Mouse (Mus musculus) MEL (cell line): ENCODE results near the gene Trim8. TPM values are rescaled to one million over a fixed set of nuclear protein-coding genes. Genes with fewer than 3 reads are reported as not detected.

Experiments
- DNase-seq: peaks from one replicate; pipeline ENCODE4 v3.0.0; 2011; ENCODE audit warnings: low read depth, low spot score
- H3K27ac ChIP-seq: 2 replicates; pipeline ENCODE4 v1.5.1; 2012; ENCODE audit warnings: low read depth, mild to moderate bottlenecking, control low read depth, low read length, moderate library complexity; ENCODE audit not compliant: control insufficient read depth
- H3K27me3 ChIP-seq, 2 experiments: fragments of 150-350 bp in 1 of 2; sonication (generic) in 1 of 2; 2 replicates each; pipeline ENCODE4 v1.6.1; 2012; ENCODE audit warnings: low read length in 2 of 2, mild to moderate bottlenecking in 2 of 2, improper control_type of control experiment in 1 of 2, moderate library complexity in 1 of 2; ENCODE audit not compliant: insufficient read depth in 2 of 2, control insufficient read depth in 1 of 2
- H3K36me3 ChIP-seq, 2 experiments: 2 replicates each; pipeline ENCODE4 v1.6.1; 2012 to 2014; ENCODE audit warnings: low read length in 2 of 2, improper control_type of control experiment in 1 of 2, inconsistent platforms in 1 of 2, mild to moderate bottlenecking in 1 of 2; ENCODE audit not compliant: insufficient read depth in 2 of 2, control insufficient read depth in 1 of 2
- H3K4me1 ChIP-seq, 2 experiments: fragments of 150-350 bp in 1 of 2; sonication (generic) in 1 of 2; 2 replicates each; pipeline ENCODE4 v1.6.1; 2012; ENCODE audit warnings: low read length in 2 of 2, improper control_type of control experiment in 1 of 2, mild to moderate bottlenecking in 1 of 2; ENCODE audit not compliant: insufficient read depth in 2 of 2, control insufficient read depth in 1 of 2
- H3K4me3 ChIP-seq, 2 experiments: fragments of 150-350 bp in 1 of 2; sonication (generic) in 1 of 2; 2 replicates each; pipeline ENCODE4 v1.5.1; 2012; ENCODE audit warnings: low read depth in 2 of 2, low read length in 2 of 2, mild to moderate bottlenecking in 2 of 2, moderate library complexity in 2 of 2, control low read depth in 1 of 2, improper control_type of control experiment in 1 of 2; ENCODE audit not compliant: control insufficient read depth in 1 of 2, insufficient read depth in 1 of 2
- H3K79me2 ChIP-seq: 2 replicates; pipeline ENCODE4 v1.6.1; 2012; ENCODE audit warnings: mild to moderate bottlenecking, low read length, moderate library complexity; ENCODE audit not compliant: control insufficient read depth, poor library complexity, insufficient read depth
- H3K9ac ChIP-seq: 2 replicates; pipeline ENCODE4 v1.6.1; 2012; ENCODE audit warnings: low read depth, mild to moderate bottlenecking, control low read depth, low read length, moderate library complexity; ENCODE audit not compliant: control insufficient read depth, poor library complexity, severe bottlenecking
- H3K9me3 ChIP-seq: fragments of 150-350 bp; sonication (generic); replicated peaks from 2 replicates; pipeline ENCODE4 v1.6.1; 2012; ENCODE audit warnings: mild to moderate bottlenecking, low read length, improper control_type of control experiment, moderate library complexity; ENCODE audit not compliant: insufficient read depth
- BHLHE40 ChIP-seq: IDR thresholded peaks from 2 replicates; pipeline ENCODE4 v1.6.1; 2012; ENCODE audit warnings: low read depth, mild to moderate bottlenecking, inconsistent platforms, low read length, improper control_type of control experiment, borderline replicate concordance
- CHD1 ChIP-seq: IDR thresholded peaks from 2 replicates; pipeline ENCODE4 v1.6.1; 2012; ENCODE audit warnings: low read depth, mild to moderate bottlenecking, inconsistent platforms, low read length, improper control_type of control experiment
- CHD2 ChIP-seq: IDR thresholded peaks from 2 replicates; pipeline ENCODE4 v1.6.1; 2011; ENCODE audit warnings: low read length, improper control_type of control experiment
- E2F4 ChIP-seq: IDR thresholded peaks from 2 replicates; pipeline ENCODE4 v1.6.1; 2011; ENCODE audit warnings: low read depth, low read length, improper control_type of control experiment, borderline replicate concordance
- ELF1 ChIP-seq: IDR thresholded peaks from 2 replicates; pipeline ENCODE4 v1.6.1; 2014; ENCODE audit warnings: low read depth, mild to moderate bottlenecking, inconsistent platforms, low read length, improper control_type of control experiment, moderate library complexity
- EP300 ChIP-seq, 2 experiments: IDR thresholded peaks; 2 replicates each; pipeline ENCODE4 v1.6.1; 2011; ENCODE audit warnings: improper control_type of control experiment in 2 of 2, low read length in 2 of 2, low read depth in 1 of 2, mild to moderate bottlenecking in 1 of 2
- ETS1 ChIP-seq: IDR thresholded peaks from 2 replicates; pipeline ENCODE4 v1.6.1; 2012; ENCODE audit warnings: low read depth, mild to moderate bottlenecking, inconsistent platforms, low read length, improper control_type of control experiment, moderate library complexity
- GATA1 ChIP-seq: IDR thresholded peaks from 2 replicates; pipeline ENCODE4 v1.6.1; 2011; ENCODE audit warnings: low read depth, low read length, improper control_type of control experiment
- JUND ChIP-seq: IDR thresholded peaks from 2 replicates; pipeline ENCODE4 v1.6.1; 2011; ENCODE audit warnings: low read depth, mild to moderate bottlenecking, improper control_type of control experiment, low read length
- KAT2A ChIP-seq: conservative IDR thresholded peaks from 2 replicates; pipeline ENCODE4 v1.6.1; 2012; ENCODE audit warnings: low read depth, low read length, improper control_type of control experiment, inconsistent platforms
- MAFK ChIP-seq: IDR thresholded peaks from 2 replicates; pipeline ENCODE4 v1.6.1; 2011; ENCODE audit warnings: low read depth, mild to moderate bottlenecking, low read length, improper control_type of control experiment, borderline replicate concordance
- MAX ChIP-seq: IDR thresholded peaks from 2 replicates; pipeline ENCODE4 v1.6.1; 2011; ENCODE audit warnings: low read length, improper control_type of control experiment
- NELFE ChIP-seq: IDR thresholded peaks from 2 replicates; pipeline ENCODE4 v1.6.1; 2011; ENCODE audit warnings: low read depth, low read length, improper control_type of control experiment
- NRF1 ChIP-seq: IDR thresholded peaks from 2 replicates; pipeline ENCODE4 v1.6.1; 2014; ENCODE audit warnings: low read depth, mild to moderate bottlenecking, inconsistent platforms, low read length, improper control_type of control experiment, moderate library complexity; ENCODE audit not compliant: poor library complexity, insufficient read depth, severe bottlenecking
- POLR2A ChIP-seq, 2 experiments: IDR thresholded peaks; 2 replicates each; pipeline ENCODE4 v1.6.1; 2011 to 2012; ENCODE audit warnings: low read length in 2 of 2, mild to moderate bottlenecking in 2 of 2, control low read depth in 1 of 2, improper control_type of control experiment in 1 of 2, low read depth in 1 of 2, moderate library complexity in 1 of 2; ENCODE audit not compliant: control insufficient read depth in 1 of 2, insufficient read depth in 1 of 2, poor library complexity in 1 of 2
- POLR2AphosphoS2 ChIP-seq: IDR thresholded peaks from 2 replicates; pipeline ENCODE4 v1.6.1; 2011; ENCODE audit warnings: low read length, improper control_type of control experiment
- POLR2AphosphoS5 ChIP-seq: IDR thresholded peaks from 2 replicates; pipeline ENCODE4 v1.6.1; 2012; ENCODE audit warnings: low read depth, borderline replicate concordance, mild to moderate bottlenecking, inconsistent platforms, low read length, moderate library complexity, mixed read lengths
- RAD21 ChIP-seq: IDR thresholded peaks from 2 replicates; pipeline ENCODE4 v1.6.1; 2011; ENCODE audit warnings: mild to moderate bottlenecking, low read depth, low read length, improper control_type of control experiment
- RCOR1 ChIP-seq: IDR thresholded peaks from 2 replicates; pipeline ENCODE4 v1.6.1; 2012; ENCODE audit warnings: low read depth, mild to moderate bottlenecking, inconsistent platforms, low read length, improper control_type of control experiment
- SMC3 ChIP-seq: IDR thresholded peaks from 2 replicates; pipeline ENCODE4 v1.6.1; 2011; ENCODE audit warnings: low read depth, low read length, improper control_type of control experiment
- TAL1 ChIP-seq: IDR thresholded peaks from 2 replicates; pipeline ENCODE4 v1.6.1; 2012; ENCODE audit warnings: mild to moderate bottlenecking, inconsistent platforms, low read length, moderate library complexity, mixed read lengths
- TBP ChIP-seq: IDR thresholded peaks from 2 replicates; pipeline ENCODE4 v1.8.0; 2011; ENCODE audit warnings: low read depth, low read length, improper control_type of control experiment
- TCF12 ChIP-seq: IDR thresholded peaks from 2 replicates; pipeline ENCODE4 v1.6.1; 2014; ENCODE audit warnings: low read depth, mild to moderate bottlenecking, inconsistent platforms, low read length, improper control_type of control experiment, moderate library complexity
- USF1 ChIP-seq: IDR thresholded peaks from 2 replicates; pipeline ENCODE4 v1.6.1; 2014; ENCODE audit warnings: low read depth, mild to moderate bottlenecking, inconsistent platforms, low read length, improper control_type of control experiment, moderate library complexity
- USF2 ChIP-seq, 2 experiments: IDR thresholded peaks; 2 replicates each; pipeline ENCODE4 v1.6.1; 2011 to 2012; ENCODE audit warnings: improper control_type of control experiment in 2 of 2, low read length in 2 of 2, borderline replicate concordance in 1 of 2, inconsistent platforms in 1 of 2, low read depth in 1 of 2, mild to moderate bottlenecking in 1 of 2; ENCODE audit not compliant: insufficient read depth in 1 of 2
- ZC3H11A ChIP-seq: IDR thresholded peaks from 2 replicates; pipeline ENCODE4 v1.6.1; 2012; ENCODE audit warnings: low read depth, mild to moderate bottlenecking, inconsistent platforms, low read length, improper control_type of control experiment
- ZKSCAN1 ChIP-seq: IDR thresholded peaks from 2 replicates; pipeline ENCODE4 v1.6.1; 2012; ENCODE audit warnings: low read depth, mild to moderate bottlenecking, inconsistent platforms, low read length, improper control_type of control experiment, moderate library complexity
- polyA plus RNA-seq, 2 experiments: library from polyadenylated mRNA; stranded (reverse) in 1 of 2; unstranded in 1 of 2; fragments of >175 nt in 1 of 2; fragments of >200 nt in 1 of 2; gene quantifications; 2 replicates each; pipeline versions ENCODE4 v1.2.1 to v1.2.4; 2012; ENCODE audit warnings: low replicate concordance in 2 of 2, low read depth in 1 of 2; ENCODE audit not compliant: insufficient read length in 2 of 2, insufficient read depth in 1 of 2, missing spikeins in 1 of 2
- total RNA-seq: library from RNA; depleted of rRNA; stranded (reverse); fragments of 300-350 nt; gene quantifications from 2 replicates; pipeline ENCODE4 v1.2.3, GENCODE M21; 2012

The Trim8 gene
- total and polyA plus RNA-seq, 3 experiments = 19.1 to 57.2 TPM; not detected in 1

DNA sequence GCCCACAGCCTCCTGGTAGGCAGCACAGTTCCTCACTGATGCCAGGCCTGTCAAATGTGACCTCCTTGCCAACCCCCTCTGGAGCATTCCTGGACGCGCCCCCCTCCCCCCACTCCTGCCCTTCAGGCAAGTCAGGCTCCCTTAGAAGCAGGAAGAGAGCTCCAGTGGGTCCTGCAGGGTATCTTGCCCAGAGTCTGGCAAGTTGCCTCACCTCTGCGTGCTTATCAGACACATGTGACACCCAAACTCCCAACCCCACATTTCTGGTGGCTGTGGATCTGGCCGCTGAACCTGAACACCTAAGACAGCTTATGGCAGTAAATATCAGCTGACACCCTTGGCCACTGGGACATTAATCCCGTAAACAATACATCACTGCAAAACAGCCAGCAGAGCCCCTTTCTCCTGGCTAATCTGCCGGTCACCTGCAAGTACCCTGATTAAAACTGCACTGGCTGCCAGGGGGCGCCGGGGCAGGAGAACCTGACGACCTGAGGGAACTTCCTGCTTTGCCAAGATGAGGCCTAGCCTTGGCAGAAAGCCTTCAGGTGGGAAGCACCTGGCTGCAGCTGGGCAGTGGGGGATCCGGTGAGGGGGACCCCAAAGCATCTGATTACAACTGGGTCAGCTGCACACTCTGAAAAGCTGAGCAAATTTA lies 30.7 kb downstream of the Trim8 start (continued):
- TF ChIP-seq ZC3H11A = no peak
- TF ChIP-seq USF1 = peak; percentile 90
- TF ChIP-seq USF2 (IDR thresholded peaks at IDR 0.05; ENCODE audit: borderline replicate concordance in 1 of 2, insufficient read depth in 1 of 2, low read depth in 1 of 2, low read length in 2 of 2) = peak in 1 of 2 experiments; percentile 57; a peak in 2 of 4 replicates
- TF ChIP-seq NELFE = peak; percentile 36; the same call in 1 of the 2 replicates
- TF ChIP-seq, all 39 proteins: peak for 29

DNA sequence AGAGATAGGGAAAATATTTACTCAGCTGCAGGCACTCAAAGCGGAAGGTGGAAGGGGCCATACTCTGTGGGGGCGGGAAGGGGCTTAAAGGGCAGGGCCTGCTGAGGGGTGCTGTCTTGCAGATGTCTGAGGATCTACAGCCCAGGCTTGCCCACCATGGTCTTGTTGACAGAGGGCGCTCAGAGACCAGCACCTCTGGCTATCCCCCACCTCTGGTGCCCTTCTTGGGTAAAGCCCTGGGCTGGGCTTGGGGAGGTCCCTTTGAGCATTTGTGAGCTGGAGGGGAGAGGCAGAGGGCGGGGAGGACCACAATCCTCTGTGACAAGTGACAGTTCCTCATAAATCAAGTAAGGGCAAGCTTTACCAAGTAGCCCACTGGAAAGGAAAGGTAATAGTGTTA lies 31.6 kb downstream of the Trim8 start:
- no peak overlapping the region for H3K4me3 ChIP-seq
- H3K27me3 ChIP-seq = no peaks in the 10 kb centered on the region
- TF ChIP-seq ZKSCAN1 = no peak
- TF ChIP-seq MAX = no peak
- no peak for TF ChIP-seq SMC3
- TF ChIP-seq RCOR1 = no peak
- no peak for TF ChIP-seq ZC3H11A
- TF ChIP-seq JUND = no peak
- no peak for TF ChIP-seq ETS1
- TF ChIP-seq EP300 (IDR thresholded peaks at IDR 0.05; ENCODE audit: low read depth in 1 of 2, low read length in 2 of 2) = no peak
- TF ChIP-seq BHLHE40 = no peak
- no peak for TF ChIP-seq NELFE
- TF ChIP-seq USF1 = no peak
- no peak for TF ChIP-seq POLR2AphosphoS2
- H3K9ac ChIP-seq = no peak overlapping the region
- DNase-seq = peak; percentile 54
- H3K4me1 ChIP-seq = peaks cover 12 to 30% of the 10 kb centered on the region in 2 experiments
- no peaks in the 10 kb centered on the region; the same call in 1 of the 2 replicates for H3K79me2 ChIP-seq
- no peak overlapping the region for H3K27ac ChIP-seq
- peaks cover 0 to 25% of the 10 kb centered on the region in 2 experiments; a peak in 2 of 4 replicates for H3K36me3 ChIP-seq
- no peaks in the 10 kb centered on the region for H3K9me3 ChIP-seq

DNA sequence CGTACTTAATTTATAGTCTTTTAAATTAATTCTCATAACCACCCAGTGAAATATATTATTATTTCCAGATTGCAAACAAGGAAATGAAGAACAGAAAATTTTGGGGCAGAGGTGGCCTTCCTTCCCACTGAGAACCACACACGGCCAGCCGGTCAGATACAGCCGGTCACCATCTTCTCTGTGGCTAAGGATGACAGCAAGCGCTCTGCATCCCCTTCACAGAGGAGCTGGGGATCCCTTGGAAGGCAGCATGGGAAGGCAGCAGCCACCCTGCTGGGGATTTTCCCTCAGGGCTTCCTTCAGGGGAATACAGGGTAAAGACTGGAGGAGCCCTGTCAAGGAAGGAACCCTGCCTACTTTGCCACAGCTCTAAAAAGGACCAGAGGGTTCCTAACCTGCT lies 32.0 kb downstream of the Trim8 start:
- H3K27me3 ChIP-seq = no peaks in the 10 kb centered on the region
- H3K36me3 ChIP-seq = peaks cover 0 to 25% of the 10 kb centered on the region in 2 experiments; a peak in 2 of 4 replicates
- no peak overlapping the region for H3K4me3 ChIP-seq
- DNase-seq = no peak
- no peaks in the 10 kb centered on the region; the same call in 1 of the 2 replicates for H3K79me2 ChIP-seq
- TF ChIP-seq POLR2A (IDR thresholded peaks at IDR 0.05; ENCODE audit: control insufficient read depth in 1 of 2, insufficient read depth in 1 of 2, low read depth in 1 of 2, low read length in 2 of 2, poor library complexity in 1 of 2) = no peak
- TF ChIP-seq CHD1 = no peak
- TF ChIP-seq NRF1 = no peak
- no peak for TF ChIP-seq ETS1
- TF ChIP-seq ELF1 = no peak
- no peak for TF ChIP-seq TBP
- TF ChIP-seq GATA1 = no peak
- no peak for TF ChIP-seq POLR2AphosphoS5
- TF ChIP-seq EP300 (IDR thresholded peaks at IDR 0.05; ENCODE audit: low read depth in 1 of 2, low read length in 2 of 2) = no peak
- no peak for TF ChIP-seq POLR2AphosphoS2
- TF ChIP-seq MAFK = no peak
- TF ChIP-seq SMC3 = no peak
- no peak for TF ChIP-seq E2F4
- TF ChIP-seq RAD21 = no peak
- no peak for TF ChIP-seq ZKSCAN1
- no peak for TF ChIP-seq TAL1
- no peak for TF ChIP-seq JUND
- no peak for TF ChIP-seq KAT2A
- no peak for TF ChIP-seq TCF12
- TF ChIP-seq CHD2 = no peak
- TF ChIP-seq, all 39 proteins: peak for 0
- Histone ChIP-seq H3K4me1 (peaks cover 12 to 27% of the 10 kb centered on the region in 2 experiments), H3K9ac (no peak overlapping the region), H3K27ac (no peak overlapping the region), H3K9me3 (no peaks in the 10 kb centered on the region)
